Mouse (Mus musculus): Measurements from ENCODE around the gene Pnkp. TPM values are rescaled to one million over a fixed set of nuclear protein-coding genes. Genes with fewer than 3 reads are reported as not detected.

Pnkp gene
- total RNA-seq, 2 experiments from 2014 or later, result 32.6 to 38.4 TPM

DNA sequence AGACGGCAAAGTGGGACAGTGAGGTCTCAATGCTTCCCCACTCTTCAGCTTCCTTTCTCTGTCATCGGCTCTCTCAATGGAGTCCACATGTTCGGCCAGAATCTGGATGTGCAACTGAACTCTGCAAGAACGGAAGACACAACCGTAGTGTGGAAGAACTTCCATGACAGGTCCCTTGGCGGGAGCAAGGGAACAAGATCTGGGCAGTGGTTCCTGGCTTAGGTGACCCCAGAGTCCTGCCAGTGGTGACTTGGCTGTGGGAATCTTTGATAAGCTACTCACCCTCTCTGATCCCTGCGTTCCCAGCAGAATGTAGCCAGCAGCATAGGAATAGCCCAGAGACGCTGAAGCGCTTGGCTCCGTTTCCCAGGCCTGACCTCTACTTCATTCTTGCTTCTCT, 39.6 kb downstream of the Pnkp start:
- DNase-seq (ENCODE audit: low spot score in 2 of 2), result peak in 1 of 2 experiments; percentile 41

DNA sequence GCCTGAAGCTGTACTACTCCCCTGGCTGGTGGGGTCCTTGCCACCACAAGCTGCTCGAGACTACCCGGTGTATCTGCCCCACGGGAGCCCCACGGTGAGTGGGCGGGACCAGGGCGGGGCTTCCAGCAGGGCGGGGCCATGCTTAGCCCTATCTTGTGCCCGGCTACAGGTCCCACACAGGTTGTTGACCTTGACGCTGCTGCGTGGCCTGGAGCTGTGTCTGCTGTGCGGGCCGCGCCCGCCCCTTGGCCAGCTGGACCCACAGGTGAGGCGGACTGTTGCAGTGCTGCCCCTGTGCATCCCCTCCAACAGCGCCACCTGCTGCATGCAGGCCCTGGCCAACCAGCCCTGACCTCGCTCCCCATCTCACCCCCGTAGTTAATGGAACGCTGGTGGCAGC, 41.7 kb downstream of the Pnkp start:
- DNase-seq (ENCODE audit: low spot score in 2 of 2), result peak in 1 of 2 experiments; percentile 57

DNA sequence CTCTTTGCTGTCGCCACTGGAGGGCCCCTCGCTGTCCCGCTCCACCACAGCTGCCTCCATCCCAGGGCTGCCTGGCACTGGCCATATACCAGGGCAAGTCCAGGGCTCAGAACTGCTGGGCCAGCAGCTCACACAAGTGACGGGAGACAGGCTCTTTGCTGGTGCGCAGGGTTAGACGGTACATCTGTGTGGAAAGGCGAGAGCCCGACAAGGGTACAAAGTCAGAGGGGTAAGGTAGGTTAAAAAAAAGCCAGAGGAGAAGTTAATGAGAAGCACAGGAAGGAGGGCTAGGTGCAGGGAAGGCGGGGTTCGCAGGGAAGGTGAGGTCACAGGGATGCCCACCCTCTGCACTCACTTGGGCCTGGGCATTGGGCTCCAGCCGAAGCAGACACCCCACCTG, 43.7 kb downstream of the Pnkp start:
- no peak for DNase-seq (ENCODE audit: low spot score in 2 of 2)

DNA sequence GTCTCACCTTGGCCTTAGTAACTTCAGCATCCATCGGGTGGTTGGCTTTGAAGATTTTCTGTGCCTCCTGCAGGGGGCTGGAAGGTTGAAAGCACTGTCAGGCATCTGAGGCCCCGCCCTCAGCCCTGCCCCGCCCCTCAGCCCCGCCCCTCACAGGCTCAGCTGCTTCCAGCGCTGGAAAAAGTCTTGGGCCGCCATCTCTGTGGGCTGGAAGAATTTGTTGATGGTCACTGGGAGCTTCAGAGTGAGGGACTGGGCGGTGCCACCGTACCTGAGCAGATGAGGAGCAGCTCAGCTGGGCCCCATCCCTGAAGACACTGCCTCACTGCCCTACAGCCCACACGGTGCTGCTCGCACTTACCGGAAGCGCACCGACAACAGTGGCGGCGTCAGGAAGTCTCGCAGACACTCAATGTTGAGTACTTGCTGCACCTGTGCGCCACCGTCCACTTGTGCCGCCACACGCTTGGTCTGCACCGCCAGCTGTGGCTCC, 44.3 kb downstream of the Pnkp start:
- DNase-seq (ENCODE audit: low spot score in 2 of 2), result peak in 1 of 2 experiments; percentile 43

DNA sequence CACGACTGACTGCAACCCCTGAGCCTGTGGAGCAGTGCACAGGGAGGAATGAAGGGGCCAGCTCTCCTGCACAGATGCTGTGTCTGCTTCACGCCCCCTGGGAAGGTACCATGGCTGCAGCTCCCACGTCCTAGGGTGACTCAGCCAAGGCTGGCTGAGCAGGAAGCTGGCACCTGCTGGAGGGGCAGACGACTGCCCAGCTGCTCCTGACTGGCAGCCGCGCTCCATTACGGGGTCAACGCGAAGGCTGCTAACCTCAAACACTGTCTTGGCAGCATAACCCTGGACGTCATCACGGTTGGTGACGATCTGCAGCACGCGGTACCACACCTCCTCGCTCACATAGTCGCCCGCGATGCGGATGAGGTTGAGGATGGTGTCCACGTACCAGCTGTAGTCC, 48.5 kb downstream of the Pnkp start:
- no peak for DNase-seq (ENCODE audit: low spot score in 2 of 2)

DNA sequence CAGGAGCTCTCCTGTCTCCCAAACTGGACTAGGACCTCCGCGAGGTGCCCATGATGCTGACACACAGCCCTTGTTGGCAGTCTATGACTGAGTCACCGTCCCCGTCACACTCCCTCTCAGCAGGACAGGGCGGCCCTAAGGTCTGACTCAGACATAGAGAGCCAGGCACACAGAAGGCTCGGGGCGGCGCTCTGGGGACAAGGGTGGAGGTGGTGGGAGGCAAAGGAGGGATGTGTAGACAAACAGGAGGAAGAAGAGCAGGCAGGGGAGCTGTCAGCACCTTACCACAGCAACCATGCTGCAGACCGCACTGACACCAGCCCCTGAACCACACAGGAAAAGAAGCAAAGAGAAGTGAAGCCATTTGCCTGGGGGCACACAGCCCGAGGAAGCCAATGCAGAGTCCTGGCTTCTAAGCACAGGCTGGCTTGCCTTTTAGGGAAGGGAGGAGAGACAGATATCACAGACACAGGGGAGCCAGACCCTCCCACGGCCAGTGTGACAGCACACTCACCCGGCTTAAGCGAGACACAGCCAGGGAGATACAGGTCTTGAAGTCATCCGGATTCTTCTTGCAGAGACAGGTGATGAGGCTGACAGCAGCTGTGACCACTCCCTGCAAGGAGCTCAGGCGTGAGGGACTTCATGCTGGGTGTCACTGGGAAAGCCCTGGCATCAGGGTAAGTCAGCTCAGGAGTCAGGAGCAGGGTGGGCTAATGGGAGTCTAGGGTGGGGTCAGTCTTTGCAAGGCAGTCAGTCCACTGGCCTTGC, 52.0 kb downstream of the Pnkp start:
- DNase-seq (ENCODE audit: low spot score in 2 of 2), result no peak

Small RNA genes lying within 50 kb of the gene (microRNA-seq; reads per million reads assigned to microRNA genes)
- gene Mir707, result 0 reads per million in 2 experiments

Other genes with a start within 250 kb of the Pnkp start
- gene Myh14, start 186.3 kb upstream of the Pnkp start, total RNA-seq (2021), result 10 to 100 TPM; 17.6 to 17.9 TPM
- gene Izumo2, start 148.4 kb upstream of the Pnkp start, total RNA-seq (2021), result not detected
- 10 to 100 TPM; 27.7 to 31.5 TPM for gene Vrk3, start 108.7 kb upstream of the Pnkp start, total RNA-seq (2021)
- gene Zfp473, start 106.1 kb upstream of the Pnkp start, total RNA-seq (2021), result under 1 TPM; 0.16 to 0.53 TPM
- gene Nup62, start 41.1 kb upstream of the Pnkp start, total RNA-seq (2021), result 10 to 100 TPM; 34.2 to 35.2 TPM
- gene Il4i1, start 40.8 kb upstream of the Pnkp start, total RNA-seq (2021), result 1 to 10 TPM; 1.1 to 2.0 TPM
- 10 to 100 TPM; 28.0 to 29.1 TPM for gene Atf5, start 40.5 kb upstream of the Pnkp start, total RNA-seq (2021)
- 10 to 100 TPM; 85.8 to 95.5 TPM for gene Akt1s1, start 8.1 kb upstream of the Pnkp start, total RNA-seq (2021)
- 10 to 100 TPM; 41.2 to 53.3 TPM for gene Tbc1d17, start 8.1 kb upstream of the Pnkp start, total RNA-seq (2021)
- gene Ptov1, start 12.6 kb downstream of the Pnkp start, total RNA-seq (2021), result 100 to 1,000 TPM; 278 to 304 TPM
- 100 to 1,000 TPM; 107 to 114 TPM for gene Med25, start 35.6 kb downstream of the Pnkp start, total RNA-seq (2021)
- gene Fuz, start 38.9 kb downstream of the Pnkp start, total RNA-seq (2021), result 10 to 100 TPM; 17.9 to 19.4 TPM
- gene Ap2a1, start 72.4 kb downstream of the Pnkp start, total RNA-seq (2021), result 100 to 1,000 TPM; 261 to 290 TPM
- under 1 TPM; 0.25 to 0.64 TPM for gene Tsks, start 86.1 kb downstream of the Pnkp start, total RNA-seq (2021)
- gene Cpt1c, start 117.7 kb downstream of the Pnkp start, total RNA-seq (2021), result 100 to 1,000 TPM in 1 of 2 experiments, 10 to 100 TPM in 1; 99.2 to 101 TPM
- 100 to 1,000 TPM; 232 to 248 TPM for gene Prmt1, start 129.4 kb downstream of the Pnkp start, total RNA-seq (2021)
- 10 to 100 TPM; 38.1 to 42.5 TPM for gene Irf3, start 140.5 kb downstream of the Pnkp start, total RNA-seq (2021)
- 1 to 10 TPM; 5.4 to 5.5 TPM for gene Bcl2l12, start 141.6 kb downstream of the Pnkp start, total RNA-seq (2021)
- gene Scaf1, start 159.2 kb downstream of the Pnkp start, total RNA-seq (2021), result 100 to 1,000 TPM; 141 to 145 TPM
- 10 to 100 TPM; 12.2 to 12.3 TPM for gene Rras, start 160.8 kb downstream of the Pnkp start, total RNA-seq (2021)
- gene Prr12, start 195.7 kb downstream of the Pnkp start, total RNA-seq (2021), result 10 to 100 TPM; 69.1 to 70.3 TPM
- gene Nosip, start 205.3 kb downstream of the Pnkp start, total RNA-seq (2021), result 10 to 100 TPM; 47.2 to 51.6 TPM
- gene Prrg2, start 205.5 kb downstream of the Pnkp start, total RNA-seq (2021), result 10 to 100 TPM in 1 of 2 experiments, 1 to 10 TPM in 1; 6.9 to 10.1 TPM
- 10 to 100 TPM; 11.4 to 11.9 TPM for gene Rcn3, start 235.1 kb downstream of the Pnkp start, total RNA-seq (2021)
- 10 to 100 TPM; 17.9 to 23.1 TPM for gene Fcgrt, start 246.7 kb downstream of the Pnkp start, total RNA-seq (2021)